Mouse (Mus musculus): Measurements from ENCODE around the gene Zfp980.
"Not testable (repeated sequence)": the region's sequence is repeated elsewhere in the genome, so short reads cannot be mapped to it uniquely, and the experiment has no call there.

- not testable (repeated sequence) for TF ChIP-seq CTCF (IDR thresholded peaks at IDR 0.05; ENCODE audit: low read depth, low read length); POLR2A (IDR thresholded peaks at IDR 0.05; ENCODE audit: borderline replicate concordance, low read depth, low read length)
Measured at GRCm38 (mm10) chr4:145640416-145641185, 29.9 kb upstream of the Zfp980 start.
